Mouse (Mus musculus) forebrain, embryonic 11.5 days (tissue): ENCODE results near the gene Gm20683. TPM values are rescaled to one million over a fixed set of nuclear protein-coding genes. Genes with fewer than 3 reads are reported as not detected.

Source experiments
- ATAC-seq: fragments of 200-750 bp; cut with Nextera tagmentation; replicated peaks from 2 replicates; pipeline ENCODE4 v1.8.0; 2017; ENCODE audit warnings: moderate TSS enrichment; ENCODE audit not compliant: low FRiP score
- DNase-seq: peaks from one replicate; pipeline ENCODE4 v3.0.0-alpha.2; 2017; ENCODE audit warnings: low spot score
- H3K27ac ChIP-seq: fragments of 300-500 bp; sonication (generic); 2 replicates; pipeline ENCODE4 v1.5.1; 2014; ENCODE audit warnings: low read depth, low read length
- H3K27me3 ChIP-seq: fragments of 300-500 bp; sonication (generic); 2 replicates; pipeline ENCODE4 v1.6.1; 2014; ENCODE audit warnings: mild to moderate bottlenecking, low read length, mixed read lengths; ENCODE audit not compliant: control insufficient read depth, insufficient read depth
- H3K36me3 ChIP-seq: fragments of 300-500 bp; sonication (generic); 2 replicates; pipeline ENCODE4 v1.6.1; 2014; ENCODE audit warnings: mild to moderate bottlenecking, low read length, moderate library complexity, mixed read lengths; ENCODE audit not compliant: control insufficient read depth, insufficient read depth
- H3K4me1 ChIP-seq: fragments of 300-500 bp; sonication (generic); replicated peaks from 2 replicates; pipeline ENCODE4 v1.6.1; 2014; ENCODE audit warnings: low read length, mixed read lengths; ENCODE audit not compliant: control insufficient read depth, insufficient read depth
- H3K4me2 ChIP-seq: fragments of 300-500 bp; sonication (generic); 2 replicates; pipeline ENCODE4 v1.6.1; 2014; ENCODE audit warnings: low read depth, mild to moderate bottlenecking, low read length, moderate library complexity, mixed read lengths; ENCODE audit not compliant: severe bottlenecking
- H3K4me3 ChIP-seq: fragments of 300-500 bp; sonication (generic); 2 replicates; pipeline ENCODE4 v1.5.1; 2014; ENCODE audit warnings: low read depth, low read length
- H3K9ac ChIP-seq: fragments of 300-500 bp; sonication (generic); 2 replicates; pipeline ENCODE4 v1.6.1; 2014; ENCODE audit warnings: low read length
- H3K9me3 ChIP-seq: fragments of 300-500 bp; sonication (generic); 2 replicates; pipeline ENCODE4 v1.6.1; 2016; ENCODE audit warnings: low read length, mixed read lengths; ENCODE audit not compliant: control insufficient read depth
- WGBS: fragments of 180-500 bp; shearing (Covaris S2); extraction: QIAGEN DNeasy Blood & Tissue Kit; methylation state at CpG from one replicate; pipeline ENCODE4 v1.1.7; 2014; 5-methylcytosine and 5-hydroxymethylcytosine counted together
- microRNA-seq: library from miRNA; unstranded; fragments of <30 nt; microRNA quantifications from one replicate; pipeline ENCODE4, GENCODE M21; 2016; ENCODE audit not compliant: insufficient number of aligned reads
- polyA plus RNA-seq: library from polyadenylated mRNA; unstranded; fragments of >200 nt; fragmentation: Nextera tagmentation; extraction: Ambion mirVana; gene quantifications from 2 replicates; pipeline ENCODE4 v1.2.1, GENCODE M21; 2014

Gene Gm20683
- polyA plus RNA-seq, 1 experiment from 2014 or later, result 1.9 TPM

- peak within 1 kb of the TSS; percentile 69 for H3K4me3 ChIP-seq
- peaks cover 10% of the 10 kb centered on the region for H3K4me1 ChIP-seq
- H3K4me2 ChIP-seq, result peak within 1 kb of the TSS; percentile 71
- peak within 1 kb of the TSS; percentile 80 for H3K9ac ChIP-seq
- ATAC-seq, result peak; percentile 86
- H3K36me3 ChIP-seq, result no peaks in the 10 kb centered on the region; the same call in none of the 2 replicates
- peak; percentile 98 for DNase-seq
- no peaks in the 10 kb centered on the region for H3K27me3 ChIP-seq
- no peaks in the 10 kb centered on the region for H3K9me3 ChIP-seq
- H3K27ac ChIP-seq, result peak within 1 kb of the TSS; percentile 91
- WGBS, result under 1% methylated on average over 23 of the region's 23 CpGs
Observed at GRCm38 (mm10) chr17:25785281-25785745, 56.2 kb downstream of the Gm20683 start, which contains the start of gene Haghl. Gene Haghl, minus strand, starts transcription at chr17:25785673.

Small RNA genes within 50 kb of the gene (microRNA-seq; reads per million reads assigned to microRNA genes)
- not detected for gene Mir3082

Other genes starting within 250 kb of the Gm20683 start
- gene Gng13, start 124.6 kb downstream of the Gm20683 start, polyA plus RNA-seq, result 0.92 and 1.8 TPM in 2 replicates
- gene Chtf18, start 114.3 kb downstream of the Gm20683 start, polyA plus RNA-seq, result 34.6 and 36.0 TPM in 2 replicates
- 20.4 and 22.6 TPM in 2 replicates for gene Rpusd1, start 114.1 kb downstream of the Gm20683 start, polyA plus RNA-seq
- gene Mslnl, start 105.7 kb downstream of the Gm20683 start, polyA plus RNA-seq, result not detected in 2 replicates
- not detected in 2 replicates for gene Msln, start 87.4 kb downstream of the Gm20683 start, polyA plus RNA-seq
- gene Narfl, start 68.0 kb downstream of the Gm20683 start, polyA plus RNA-seq, result 24.0 and 24.5 TPM in 2 replicates
- gene Haghl, start 56.1 kb downstream of the Gm20683 start, polyA plus RNA-seq, result 75.0 and 76.1 TPM in 2 replicates
- gene Ccdc78, start 55.2 kb downstream of the Gm20683 start, polyA plus RNA-seq, result 0.25 and 0.47 TPM in 2 replicates
- gene Fam173a, start 48.9 kb downstream of the Gm20683 start, polyA plus RNA-seq, result 69.0 and 71.0 TPM in 2 replicates
- not detected in 2 replicates for gene AC134908.4, start 46.1 kb downstream of the Gm20683 start, polyA plus RNA-seq
- 20.3 and 23.3 TPM in 2 replicates for gene Metrn, start 44.6 kb downstream of the Gm20683 start, polyA plus RNA-seq
- gene Fbxl16, start 32.7 kb downstream of the Gm20683 start, polyA plus RNA-seq, result 13.6 and 14.4 TPM in 2 replicates
- gene Wdr24, start 18.1 kb downstream of the Gm20683 start, polyA plus RNA-seq, result 28.4 and 33.6 TPM in 2 replicates
- 50.6 and 59.2 TPM in 2 replicates for gene Jmjd8, start 12.9 kb downstream of the Gm20683 start, polyA plus RNA-seq
- 322 and 358 TPM in 2 replicates for gene Stub1, start 8.4 kb downstream of the Gm20683 start, polyA plus RNA-seq
- 2.1 and 2.7 TPM in 2 replicates for gene Rhbdl1, start 4.5 kb downstream of the Gm20683 start, polyA plus RNA-seq
- 9.1 and 12.2 TPM in 2 replicates for gene Rhot2, start 3.1 kb upstream of the Gm20683 start, polyA plus RNA-seq
- gene Wdr90, start 19.7 kb upstream of the Gm20683 start, polyA plus RNA-seq, result 41.3 and 46.3 TPM in 2 replicates
- 8.9 and 13.1 TPM in 2 replicates for gene Mcrip2, start 27.0 kb upstream of the Gm20683 start, polyA plus RNA-seq
- 63.2 and 65.2 TPM in 2 replicates for gene Mettl26, start 33.3 kb upstream of the Gm20683 start, polyA plus RNA-seq
- 0.72 and 1.1 TPM in 2 replicates for gene Wfikkn1, start 39.1 kb upstream of the Gm20683 start, polyA plus RNA-seq
- gene Rab40c, start 78.0 kb upstream of the Gm20683 start, polyA plus RNA-seq, result 20.1 and 21.6 TPM in 2 replicates
- gene Pigq, start 103.2 kb upstream of the Gm20683 start, polyA plus RNA-seq, result 65.2 and 67.1 TPM in 2 replicates
- gene Nhlrc4, start 103.2 kb upstream of the Gm20683 start, polyA plus RNA-seq, result 0.24 and 0.59 TPM in 2 replicates
- not detected in 2 replicates for gene A930017K11Rik, start 110.8 kb upstream of the Gm20683 start, polyA plus RNA-seq
- 31.4 and 33.1 TPM in 2 replicates for gene Capn15, start 144.0 kb upstream of the Gm20683 start, polyA plus RNA-seq
- 31.3 and 35.1 TPM in 2 replicates for gene Rab11fip3, start 227.8 kb upstream of the Gm20683 start, polyA plus RNA-seq
- 22.5 and 24.6 TPM in 2 replicates for gene Decr2, start 248.6 kb upstream of the Gm20683 start, polyA plus RNA-seq